Mouse (Mus musculus) Patski (cell line): ENCODE measurements around the gene Dpm2. TPM values are rescaled to one million over a fixed set of nuclear protein-coding genes. Genes with fewer than 3 reads are reported as not detected.

Source experiments
- ATAC-seq: fragments of 100-300 bp; one replicate; pipeline ENCODE4 v1.8.0; 2021
- CTCF ChIA-PET: fragments of 350-600 bp; sonication (Branson Sonifier 250); formaldehyde crosslinking; loops from one replicate; lab custom pipeline; 2022; ENCODE audit warnings: inconsistent platforms; lab: Charles Lee
- POLR2A ChIA-PET: fragments of 350-600 bp; sonication (Branson Sonifier 250); formaldehyde crosslinking; loops from one replicate; lab custom pipeline; 2022; ENCODE audit warnings: antibody characterized with exemption, inconsistent platforms; lab: Charles Lee
- DNase-seq: peaks from one replicate; pipeline ENCODE4 v3.0.0-alpha.2; 2011; ENCODE audit warnings: low read depth, low spot score
- H3K27me3 ChIP-seq: fragments of 371-371 bp; one replicate; pipeline ENCODE4 v1.5.1; 2021
- CTCF ChIP-seq: fragments of 100-300 bp; IDR thresholded peaks from one replicate; pipeline ENCODE4 v1.5.1; 2021
- in situ Hi-C: fragments of 300-500 bp; cut with MboI; formaldehyde crosslinking; loops from 3 replicates; pipeline ENCODE4 v1.11.1; 2018; ENCODE audit warnings: low pct_unique_long_range_greater_than_20kb, mixed read lengths
- polyA plus RNA-seq: library from polyadenylated mRNA; unstranded; gene quantifications from one replicate; pipeline ENCODE4 v1.2.3, GENCODE M21; 2021

Dpm2 gene
- polyA plus RNA-seq, 1 experiment from 2014 or later, result 59.3 TPM

- H3K27me3 ChIP-seq, result no peaks in the 10 kb centered on the region
- ChIA-PET POLR2A (no interaction called here), CTCF (interaction anchor here (2.2 kb wide), 1 partner anchor 73 kb away, joined by 8 read pairs; no protein-coding TSS in a partner anchor)
- no peak for DNase-seq
- no peak for TF ChIP-seq CTCF
- ATAC-seq, result no peak
- in situ Hi-C loops, result no loop called here
Measured at GRCm38 (mm10) chr2:32559570-32559969, 11.1 kb upstream of the Dpm2 start.

- ChIA-PET POLR2A (interaction anchor here (1.2 kb wide), 1 partner anchor 24 kb away, joined by 3 read pairs; no protein-coding TSS in a partner anchor), CTCF (interaction anchor here (0.6 to 8.3 kb wide), 8 partner anchors 8 to 162 kb away, joined by 3 to 73 read pairs (median 4); no protein-coding TSS in a partner anchor)
- no peak for DNase-seq
- no peak for TF ChIP-seq CTCF
- H3K27me3 ChIP-seq, result no peaks in the 10 kb centered on the region
- in situ Hi-C loops, result no loop called here
- ATAC-seq, result no peak
Measured at GRCm38 (mm10) chr2:32566536-32567063, 4.1 kb upstream of the Dpm2 start.

- no peak for TF ChIP-seq CTCF
- in situ Hi-C loops, result no loop called here
- H3K27me3 ChIP-seq, result no peaks in the 10 kb centered on the region
- ATAC-seq (no peak), DNase-seq (no peak)
- CTCF ChIA-PET, result interaction anchor here (1.2 to 8.3 kb wide), 3 partner anchors 80 to 163 kb away, joined by 3 to 73 read pairs (median 7); no protein-coding TSS in a partner anchor
- POLR2A ChIA-PET, result interaction anchor here (1.5 kb wide), 1 partner anchor 79 kb away, joined by 3 read pairs; no protein-coding TSS in a partner anchor
Measured at GRCm38 (mm10) chr2:32568149-32568548, 2.5 kb upstream of the Dpm2 start.

- DNase-seq (no peak), ATAC-seq (no peak)
- in situ Hi-C loops, result no loop called here
- POLR2A ChIA-PET, result interaction anchor here (1.5 kb wide), 1 partner anchor 80 kb away, joined by 3 read pairs; no protein-coding TSS in a partner anchor
- CTCF ChIA-PET, result interaction anchor here (1.6 to 8.3 kb wide), 2 partner anchors 81 to 164 kb away, joined by 7 to 73 read pairs; no protein-coding TSS in a partner anchor
- no peak for TF ChIP-seq CTCF
- no peaks in the 10 kb centered on the region for H3K27me3 ChIP-seq
Measured at GRCm38 (mm10) chr2:32568941-32569340, 1.7 kb upstream of the Dpm2 start.

GRCm38 (mm10) chr2:32572196-32572595, 1.5 kb downstream of the Dpm2 start:
- ChIA-PET CTCF (no interaction called here), POLR2A (interaction anchor here (0.7 to 0.9 kb wide), 2 partner anchors 121 to 191 kb away, joined by 3 read pairs; partner anchors contain the start of genes 1110008P14Rik and Slc25a25)
- DNase-seq (no peak), ATAC-seq (no peak)
- in situ Hi-C loops, result loop anchor here (5.0 kb wide), 1 partner anchor 175 kb away; the partner anchor contains the start of gene Ptges2
- H3K27me3 ChIP-seq, result no peaks in the 10 kb centered on the region
- no peak for TF ChIP-seq CTCF

- in situ Hi-C loops, result loop anchor here (5.0 kb wide), 1 partner anchor 177 kb away; the partner anchor contains the start of gene Ptges2
- ChIA-PET POLR2A (interaction anchor here (0.6 kb wide), 1 partner anchor 75 kb away, joined by 3 read pairs; no protein-coding TSS in a partner anchor), CTCF (interaction anchor here (0.6 to 2.2 kb wide), 7 partner anchors 9 to 177 kb away, joined by 3 to 17 read pairs (median 3); no protein-coding TSS in a partner anchor)
- no peak for TF ChIP-seq CTCF
- ATAC-seq (no peak), DNase-seq (no peak)
- H3K27me3 ChIP-seq, result no peaks in the 10 kb centered on the region
Measured at GRCm38 (mm10) chr2:32574497-32574896, 3.8 kb downstream of the Dpm2 start, which contains the start of gene Pip5kl1. Gene Pip5kl1 (plus strand): TSS chr2:32574797.

- CTCF ChIA-PET, result interaction anchor here (0.6 to 2.2 kb wide), 9 partner anchors 9 to 178 kb away, joined by 3 to 17 read pairs (median 3); no protein-coding TSS in a partner anchor
- ATAC-seq, result no peak
Measured at GRCm38 (mm10) chr2:32574901-32575585, 4.4 kb downstream of the Dpm2 start.

GRCm38 (mm10) chr2:32575586-32576160, 5.0 kb downstream of the Dpm2 start, which contains the start of gene 9430097D07Rik:
Gene 9430097D07Rik (minus strand): TSS chr2:32575684.
- no peak for DNase-seq

More at GRCm38 (mm10) chr2:32574901-32575585, 4.4 kb downstream of the Dpm2 start:
- POLR2A ChIA-PET, result interaction anchor here (0.6 kb wide), 1 partner anchor 74 kb away, joined by 3 read pairs; no protein-coding TSS in a partner anchor
- no peak for TF ChIP-seq CTCF
- in situ Hi-C loops, result loop anchor here (5.0 kb wide), 1 partner anchor 178 kb away; the partner anchor contains the start of gene Ptges2
- DNase-seq, result no peak
- no peaks in the 10 kb centered on the region for H3K27me3 ChIP-seq

GRCm38 (mm10) chr2:32576532-32576931, 5.9 kb downstream of the Dpm2 start:
- TF ChIP-seq CTCF, result no peak

More at GRCm38 (mm10) chr2:32575586-32576160, 5.0 kb downstream of the Dpm2 start, which contains the start of gene 9430097D07Rik:
- ATAC-seq, result no peak
- CTCF ChIA-PET, result interaction anchor here (0.9 to 2.2 kb wide), 9 partner anchors 8 to 178 kb away, joined by 3 to 17 read pairs (median 3); no protein-coding TSS in a partner anchor
- no peaks in the 10 kb centered on the region for H3K27me3 ChIP-seq
- in situ Hi-C loops, result no loop called here
- POLR2A ChIA-PET, result no interaction called here
- TF ChIP-seq CTCF, result no peak

More at GRCm38 (mm10) chr2:32576532-32576931, 5.9 kb downstream of the Dpm2 start:
- in situ Hi-C loops, result no loop called here
- ATAC-seq (no peak), DNase-seq (no peak)
- ChIA-PET POLR2A (no interaction called here), CTCF (interaction anchor here (1.3 kb wide), 1 partner anchor 132 kb away, joined by 4 read pairs; no protein-coding TSS in a partner anchor)
- no peaks in the 10 kb centered on the region for H3K27me3 ChIP-seq
